Mouse (Mus musculus): Measurements from ENCODE around the gene Ang. TPM values are rescaled to one million over a fixed set of nuclear protein-coding genes. Genes with fewer than 3 reads are reported as not detected.

Ang gene
- polyA plus RNA-seq, 1 experiment from 2014 or later = 3.2 TPM

- Histone ChIP-seq H3K9me3 (no peaks in the 10 kb centered on the region), H3K36me3 (no peaks in the 10 kb centered on the region), H3K9ac (replicated peaks) (no peak overlapping the region), H3K4me2 (replicated peaks) (no peak overlapping the region), H3K27me3 (no peaks in the 10 kb centered on the region), H3K27ac (replicated peaks) (no peak overlapping the region), H3K4me3 (no peak overlapping the region), H3K4me1 (no peaks in the 10 kb centered on the region)
- ATAC-seq (ENCODE audit: low FRiP score, low read depth) = no peak
- WGBS = 76% methylated on average over 3 of the region's 3 CpGs
These were observed 21.0 kb downstream of the Ang start for GRCm38 (mm10) chr14:51111966-51112365.

- no peak for ATAC-seq (ENCODE audit: low FRiP score, low read depth)
- Histone ChIP-seq H3K9me3 (no peaks in the 10 kb centered on the region), H3K4me2 (replicated peaks) (no peak overlapping the region; the same call in 1 of the 2 replicates), H3K4me1 (no peaks in the 10 kb centered on the region), H3K9ac (replicated peaks) (no peak overlapping the region), H3K36me3 (no peaks in the 10 kb centered on the region), H3K27ac (replicated peaks) (no peak overlapping the region), H3K4me3 (no peak overlapping the region), H3K27me3 (no peaks in the 10 kb centered on the region)
- WGBS = 26% methylated on average over 9 of the region's 9 CpGs
These were observed 22.5 kb downstream of the Ang start for GRCm38 (mm10) chr14:51113476-51113875.

- no peaks in the 10 kb centered on the region for H3K4me1 ChIP-seq
- H3K4me2 ChIP-seq (replicated peaks) = no peak within 1 kb of the TSS; the same call in 1 of the 2 replicates
- 0 out of 2 replicates have a peak, but pooled peaks cover 4% of the 10 kb centered on the region for H3K9me3 ChIP-seq
- no peak within 1 kb of the TSS for H3K4me3 ChIP-seq
- H3K9ac ChIP-seq (replicated peaks) = no peak within 1 kb of the TSS
- H3K36me3 ChIP-seq = no peaks in the 10 kb centered on the region
- no peak for ATAC-seq (ENCODE audit: low FRiP score, low read depth)
- WGBS = 46% methylated on average over 12 of the region's 12 CpGs
- H3K27me3 ChIP-seq = no peaks in the 10 kb centered on the region
- H3K27ac ChIP-seq (replicated peaks) = no peak within 1 kb of the TSS
These were observed 23.1 kb downstream of the Ang start, which contains the start of gene Eddm3b for GRCm38 (mm10) chr14:51113916-51114560. Gene Eddm3b, plus strand, starts transcription at chr14:51114426.

- H3K4me3 ChIP-seq = no peak overlapping the region
- no peak overlapping the region for H3K4me2 ChIP-seq (replicated peaks)
- 0 out of 2 replicates have a peak, but pooled peaks cover 2% of the 10 kb centered on the region for H3K4me1 ChIP-seq
- H3K9me3 ChIP-seq = no peaks in the 10 kb centered on the region
- no peak overlapping the region for H3K9ac ChIP-seq (replicated peaks)
- 88% methylated on average over 6 of the region's 6 CpGs for WGBS
- ATAC-seq (ENCODE audit: low FRiP score, low read depth) = no peak
- no peaks in the 10 kb centered on the region for H3K27me3 ChIP-seq
- no peaks in the 10 kb centered on the region for H3K36me3 ChIP-seq
- H3K27ac ChIP-seq (replicated peaks) = no peak overlapping the region
These were observed 34.7 kb downstream of the Ang start for GRCm38 (mm10) chr14:51125684-51126083.

GRCm38 (mm10) chr14:51127648-51128258, 36.8 kb downstream of the Ang start:
- no peaks in the 10 kb centered on the region for H3K27me3 ChIP-seq
- H3K4me3 ChIP-seq = no peak overlapping the region
- no peak overlapping the region for H3K9ac ChIP-seq (replicated peaks)
- 75% methylated on average over 2 of the region's 2 CpGs for WGBS
- H3K27ac ChIP-seq (replicated peaks) = no peak overlapping the region
- no peak overlapping the region for H3K4me2 ChIP-seq (replicated peaks)
- no peaks in the 10 kb centered on the region for H3K36me3 ChIP-seq
- no peaks in the 10 kb centered on the region for H3K4me1 ChIP-seq
- H3K9me3 ChIP-seq = no peaks in the 10 kb centered on the region
- ATAC-seq (ENCODE audit: low FRiP score, low read depth) = no peak

- Histone ChIP-seq H3K27ac (replicated peaks) (no peak overlapping the region), H3K27me3 (no peaks in the 10 kb centered on the region), H3K9me3 (no peaks in the 10 kb centered on the region), H3K9ac (replicated peaks) (no peak overlapping the region), H3K4me3 (no peak overlapping the region), H3K36me3 (no peaks in the 10 kb centered on the region), H3K4me1 (no peaks in the 10 kb centered on the region), H3K4me2 (replicated peaks) (no peak overlapping the region)
- no peak for ATAC-seq (ENCODE audit: low FRiP score, low read depth)
- WGBS = 85% methylated on average over 9 of the region's 9 CpGs
These were observed 38.0 kb downstream of the Ang start for GRCm38 (mm10) chr14:51128775-51129623.

- ATAC-seq (ENCODE audit: low FRiP score, low read depth) = no peak
- Histone ChIP-seq H3K9me3 (no peaks in the 10 kb centered on the region), H3K4me2 (replicated peaks) (no peak overlapping the region), H3K27me3 (no peaks in the 10 kb centered on the region), H3K27ac (replicated peaks) (no peak overlapping the region), H3K9ac (replicated peaks) (no peak overlapping the region), H3K36me3 (no peaks in the 10 kb centered on the region), H3K4me1 (no peaks in the 10 kb centered on the region), H3K4me3 (no peak overlapping the region)
- 82% methylated on average over 4 of the region's 4 CpGs for WGBS
These were observed 38.6 kb downstream of the Ang start for GRCm38 (mm10) chr14:51129624-51129975.

GRCm38 (mm10) chr14:51130315-51130940, 39.5 kb downstream of the Ang start:
- ATAC-seq (ENCODE audit: low FRiP score, low read depth) = no peak
- WGBS = 91% methylated on average over 9 of the region's 9 CpGs

GRCm38 (mm10) chr14:51131086-51131815, 40.3 kb downstream of the Ang start:
- no peak overlapping the region for H3K4me3 ChIP-seq
- no peak for ATAC-seq (ENCODE audit: low FRiP score, low read depth)
- no peaks in the 10 kb centered on the region for H3K36me3 ChIP-seq
- 81% methylated on average over 7 of the region's 7 CpGs for WGBS
- H3K9ac ChIP-seq (replicated peaks) = no peak overlapping the region
- H3K4me2 ChIP-seq (replicated peaks) = no peak overlapping the region
- no peaks in the 10 kb centered on the region for H3K9me3 ChIP-seq
- H3K27me3 ChIP-seq = no peaks in the 10 kb centered on the region
- H3K4me1 ChIP-seq = no peaks in the 10 kb centered on the region
- no peak overlapping the region for H3K27ac ChIP-seq (replicated peaks)

More at GRCm38 (mm10) chr14:51130315-51130940, 39.5 kb downstream of the Ang start:
- Histone ChIP-seq H3K4me2 (replicated peaks) (no peak overlapping the region), H3K9ac (replicated peaks) (no peak overlapping the region), H3K36me3 (no peaks in the 10 kb centered on the region), H3K4me3 (no peak overlapping the region), H3K9me3 (no peaks in the 10 kb centered on the region), H3K27me3 (no peaks in the 10 kb centered on the region), H3K27ac (replicated peaks) (no peak overlapping the region), H3K4me1 (no peaks in the 10 kb centered on the region)

- Histone ChIP-seq H3K27me3 (no peaks in the 10 kb centered on the region), H3K4me2 (replicated peaks) (no peak overlapping the region)
These were observed 41.4 kb downstream of the Ang start for GRCm38 (mm10) chr14:51132372-51132771.

GRCm38 (mm10) chr14:51140342-51140741, 49.4 kb downstream of the Ang start:
- H3K9ac ChIP-seq (replicated peaks) = no peak overlapping the region
- H3K9me3 ChIP-seq = no peaks in the 10 kb centered on the region
- H3K4me3 ChIP-seq = no peak overlapping the region
- H3K27me3 ChIP-seq = no peaks in the 10 kb centered on the region
- no peak overlapping the region for H3K4me2 ChIP-seq (replicated peaks)
- no peaks in the 10 kb centered on the region for H3K4me1 ChIP-seq
- no peak overlapping the region for H3K27ac ChIP-seq (replicated peaks)
- WGBS = 94% methylated on average over 2 of the region's 2 CpGs
- no peak for ATAC-seq (ENCODE audit: low FRiP score, low read depth)
- H3K36me3 ChIP-seq = no peaks in the 10 kb centered on the region

More at GRCm38 (mm10) chr14:51132372-51132771, 41.4 kb downstream of the Ang start:
- 90% methylated on average over 4 of the region's 4 CpGs for WGBS
- no peak for ATAC-seq (ENCODE audit: low FRiP score, low read depth)
- Histone ChIP-seq H3K4me1 (no peaks in the 10 kb centered on the region), H3K36me3 (no peaks in the 10 kb centered on the region), H3K4me3 (no peak overlapping the region), H3K9ac (replicated peaks) (no peak overlapping the region), H3K27ac (replicated peaks) (no peak overlapping the region), H3K9me3 (no peaks in the 10 kb centered on the region)
